ENCODE assay signal across 8 mouse cellular contexts in the genomic region with DNA sequence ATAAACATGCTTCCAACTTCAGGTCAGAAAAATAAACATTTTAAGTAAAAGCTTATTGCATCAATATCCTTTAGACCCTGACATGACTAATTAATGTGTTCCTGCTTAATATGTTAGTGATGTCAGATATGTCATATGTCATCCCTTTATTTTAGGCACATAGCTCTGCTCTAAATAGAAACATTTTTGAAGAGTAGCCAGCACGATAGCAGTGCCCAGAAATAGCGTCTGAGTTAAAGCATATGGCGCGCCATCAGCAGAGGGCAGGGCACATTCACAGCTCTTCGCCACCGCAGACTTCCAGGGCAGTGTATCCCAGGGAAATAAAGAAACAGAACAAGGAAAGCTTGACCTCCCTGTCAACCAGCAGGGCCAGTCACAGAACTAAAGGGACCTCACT. TPM values are rescaled to one million over a fixed set of nuclear protein-coding genes. Genes with fewer than 3 reads are reported as not detected.
DNase-seq lines count a peak whose midpoint lies in the region; ATAC-seq and TF ChIP-seq lines count a peak whose summit lies in the region.

No protein-coding gene starts in this region.

- no peak overlapping the region for H3K4me2 ChIP-seq in midbrain, embryonic 16.5 days (ENCODE audit: low read length)

- no peak overlapping the region for H3K27ac ChIP-seq in midbrain, embryonic 16.5 days (ENCODE audit: low read length)
- no peak overlapping the region for H3K27ac ChIP-seq in left cerebral cortex, adult 2 months

- no peaks in the 10 kb centered on the region for H3K4me1 ChIP-seq in midbrain, embryonic 16.5 days (ENCODE audit: control insufficient read depth, insufficient read depth, low read length)

- H3K36me3 ChIP-seq in midbrain, embryonic 16.5 days (ENCODE audit: control insufficient read depth, insufficient read depth, low read length), result no peaks in the 10 kb centered on the region

- intact Hi-C loops in gastrocnemius, postnatal 14 days (cut with DNase I; ENCODE audit: low total_unique reads), result no loop called here
- intact Hi-C loops in heart, postnatal 10 days (cut with DNase I), result no loop called here
- intact Hi-C loops in left cerebral cortex, adult 2 months (cut with DNase I), result no loop called here

- no peak for TF ChIP-seq CTCF in left cerebral cortex, adult 2 months (IDR thresholded peaks at IDR 0.05)

- peak; percentile 42 for DNase-seq in gastrocnemius, postnatal 25 days
- DNase-seq in gastrocnemius, postnatal 14 days, result no peak
- DNase-seq in cerebellum, adult 8-10 months, result peak; percentile 65
- peak; percentile 85 to 88 for DNase-seq in heart, postnatal 10 days
- peak; percentile 81 for DNase-seq in lung, postnatal 10 days
- no peak for DNase-seq in left cerebral cortex, adult 2 months (ENCODE audit: extremely low spot score in 1 of 2, low spot score in 2 of 2)
- DNase-seq in left cerebral cortex, adult 11 months (ENCODE audit: low spot score), result no peak

- H3K27me3 ChIP-seq in midbrain, embryonic 16.5 days (ENCODE audit: control insufficient read depth, insufficient read depth, low read depth, low read length), result no peaks in the 10 kb centered on the region

- no peak for ATAC-seq in midbrain, embryonic 16.5 days

- 72% methylated on average over 6 of the region's 6 CpGs for WGBS in midbrain, embryonic 16.5 days

- no peak overlapping the region for H3K4me3 ChIP-seq in midbrain, embryonic 16.5 days (ENCODE audit: low read depth, low read length)
- no peak overlapping the region for H3K4me3 ChIP-seq in left cerebral cortex, adult 2 months

- no peak overlapping the region for H3K9ac ChIP-seq in midbrain, embryonic 16.5 days (ENCODE audit: low read depth, low read length)

- H3K9me3 ChIP-seq in midbrain, embryonic 16.5 days (replicated peaks; ENCODE audit: control insufficient read depth, low read length, poor library complexity, severe bottlenecking), result no peaks in the 10 kb centered on the region

RNA-seq across cellular contexts. Expression of a gene that starts 13.1 kb away (rescaled TPM):
- 10 to 100 TPM; 13.6 to 16.1 TPM for total RNA-seq in gastrocnemius, postnatal 25 days (2021)
- 10 to 100 TPM; 21.4 to 23.6 TPM for total RNA-seq in gastrocnemius, postnatal 14 days (2021)
- total RNA-seq in heart, postnatal 10 days (2021), result 10 to 100 TPM; 44.5 to 51.4 TPM
- polyA plus RNA-seq in midbrain, embryonic 16.5 days (2015; fragmentation: Nextera tagmentation; extraction: Ambion mirVana), result 8.1 and 8.3 TPM in 2 replicates
- total RNA-seq in left cerebral cortex, adult 2 months (2021), result 10 to 100 TPM; 47.7 to 62.4 TPM

Comparison
In these comparisons a context has a peak if more than half of its experiments do, and no peak if none do; other contexts are left out.
1. DNase-seq: peak in gastrocnemius, postnatal 25 days (single experiment), cerebellum, adult 8-10 months (single experiment), heart, postnatal 10 days (2 of 2) and lung, postnatal 10 days (single experiment); none in gastrocnemius, postnatal 14 days (single experiment), left cerebral cortex, adult 2 months (0 of 2) and left cerebral cortex, adult 11 months (single experiment).